Mouse (Mus musculus): ENCODE results near the gene Plcxd1.
"Not testable (repeated sequence)": the region's sequence is repeated elsewhere in the genome, so short reads cannot be mapped to it uniquely, and the experiment has no call there.

Plcxd1 gene

GRCm38 (mm10) chr5:110099656-110100580 is at the start of gene Plcxd1:
Gene Plcxd1, plus strand, starts transcription at chr5:110099969.
- peak in 1 of 2 experiments; percentile 21 for DNase-seq (ENCODE audit: low spot score in 2 of 2)

- DNase-seq (ENCODE audit: low spot score in 2 of 2), result peak; percentile 76 to 77
Observed at GRCm38 (mm10) chr5:110057637-110058408, 41.9 kb upstream of the Plcxd1 start.

GRCm38 (mm10) chr5:110072413-110072812 is 27.4 kb upstream of the Plcxd1 start, which contains the start of gene Gm17655:
Gene Gm17655, minus strand, starts transcription at chr5:110072513.
- DNase-seq (ENCODE audit: low spot score in 2 of 2), result not testable (repeated sequence)

GRCm38 (mm10) chr5:110082961-110083360 is 16.8 kb upstream of the Plcxd1 start:
- no peak for DNase-seq (ENCODE audit: low spot score in 2 of 2)

- DNase-seq (ENCODE audit: low spot score in 2 of 2), result no peak
Observed at GRCm38 (mm10) chr5:110086161-110086866, 13.5 kb upstream of the Plcxd1 start.

GRCm38 (mm10) chr5:110091546-110091945 is 8.2 kb upstream of the Plcxd1 start:
- peak; percentile 55 to 66 for DNase-seq (ENCODE audit: low spot score in 2 of 2)

- peak; percentile 88 for DNase-seq (ENCODE audit: low spot score in 2 of 2)
Observed at GRCm38 (mm10) chr5:110094030-110094846, 5.5 kb upstream of the Plcxd1 start, which contains the start of gene Gm35315. Gene Gm35315, minus strand, starts transcription at chr5:110094420.

GRCm38 (mm10) chr5:110094847-110095213 is 4.9 kb upstream of the Plcxd1 start:
- DNase-seq (ENCODE audit: low spot score in 2 of 2), result no peak

GRCm38 (mm10) chr5:110098991-110099477 is 735 bp upstream of the Plcxd1 start:
- peak; percentile 35 to 50 for DNase-seq (ENCODE audit: low spot score in 2 of 2)

- peak; percentile 49 to 64 for DNase-seq (ENCODE audit: low spot score in 2 of 2)
Observed at GRCm38 (mm10) chr5:110100921-110101631, 1.3 kb downstream of the Plcxd1 start.

GRCm38 (mm10) chr5:110101716-110102347 is 2.1 kb downstream of the Plcxd1 start:
- peak; percentile 31 to 34 for DNase-seq (ENCODE audit: low spot score in 2 of 2)

GRCm38 (mm10) chr5:110102429-110102828 is 2.7 kb downstream of the Plcxd1 start:
- no peak for DNase-seq (ENCODE audit: low spot score in 2 of 2)

GRCm38 (mm10) chr5:110102853-110103625 is 3.3 kb downstream of the Plcxd1 start:
- no peak for DNase-seq (ENCODE audit: low spot score in 2 of 2)

- no peak for DNase-seq (ENCODE audit: low spot score in 2 of 2)
Observed at GRCm38 (mm10) chr5:110103901-110104615, 4.3 kb downstream of the Plcxd1 start.

- DNase-seq (ENCODE audit: low spot score in 2 of 2), result no peak
Observed at GRCm38 (mm10) chr5:110104616-110105380, 5.0 kb downstream of the Plcxd1 start.

- DNase-seq (ENCODE audit: low spot score in 2 of 2), result no peak
Observed at GRCm38 (mm10) chr5:110106140-110106871, 6.5 kb downstream of the Plcxd1 start.

Data from thymus, postnatal 10 days (tissue).